Mouse (Mus musculus) spleen, adult 12 weeks (tissue): ENCODE data around the gene Srxn1.
"Not testable (repeated sequence)": the region's sequence is repeated elsewhere in the genome, so short reads cannot be mapped to it uniquely, and the experiment has no call there.

Experiments
- DNase-seq: peaks from one replicate; pipeline ENCODE4 v3.0.0; 2022; ENCODE audit warnings: low spot score

The Srxn1 gene

GRCm38 (mm10) chr2:152105318-152106224, at the start of gene Srxn1:
Gene Srxn1 (plus strand): TSS chr2:152105516.
- DNase-seq: peak; percentile 80

GRCm38 (mm10) chr2:152056368-152057251, 48.7 kb upstream of the Srxn1 start:
- no peak for DNase-seq

- DNase-seq: no peak
These were observed 48.1 kb upstream of the Srxn1 start for GRCm38 (mm10) chr2:152057252-152057563.

- DNase-seq: not testable (repeated sequence)
These were observed 42.5 kb upstream of the Srxn1 start for GRCm38 (mm10) chr2:152062817-152063216.

- no peak for DNase-seq
These were observed 36.5 kb upstream of the Srxn1 start for GRCm38 (mm10) chr2:152068660-152069433.

GRCm38 (mm10) chr2:152069434-152069786, 35.9 kb upstream of the Srxn1 start:
- no peak for DNase-seq

GRCm38 (mm10) chr2:152069941-152070340, 35.4 kb upstream of the Srxn1 start:
- DNase-seq: no peak

GRCm38 (mm10) chr2:152074521-152074920, 30.8 kb upstream of the Srxn1 start:
- no peak for DNase-seq

GRCm38 (mm10) chr2:152075294-152075889, 29.9 kb upstream of the Srxn1 start:
- no peak for DNase-seq

GRCm38 (mm10) chr2:152077337-152077736, 28.0 kb upstream of the Srxn1 start:
- DNase-seq: no peak

- DNase-seq: no peak
These were observed 24.4 kb upstream of the Srxn1 start, which contains the start of gene Scrt2 for GRCm38 (mm10) chr2:152080685-152081541. Gene Scrt2 (plus strand): TSS chr2:152081529.

- DNase-seq: peak; percentile 32
These were observed 23.5 kb upstream of the Srxn1 start for GRCm38 (mm10) chr2:152081641-152082448.

- no peak for DNase-seq
These were observed 22.6 kb upstream of the Srxn1 start for GRCm38 (mm10) chr2:152082456-152083285.

- DNase-seq: no peak
These were observed 21.9 kb upstream of the Srxn1 start for GRCm38 (mm10) chr2:152083411-152083810.

GRCm38 (mm10) chr2:152084298-152084697, 21.0 kb upstream of the Srxn1 start:
- DNase-seq: no peak

- no peak for DNase-seq
These were observed 19.9 kb upstream of the Srxn1 start for GRCm38 (mm10) chr2:152085414-152085813.

- DNase-seq: no peak
These were observed 18.9 kb upstream of the Srxn1 start for GRCm38 (mm10) chr2:152086451-152086850.

- no peak for DNase-seq
These were observed 18.2 kb upstream of the Srxn1 start for GRCm38 (mm10) chr2:152087111-152087510.

- DNase-seq: peak; percentile 22
These were observed 16.2 kb upstream of the Srxn1 start for GRCm38 (mm10) chr2:152089078-152089477.
